Mouse (Mus musculus): ENCODE results near the gene Gm16181.

GRCm38 (mm10) chr17:35251981-35252380 is 31.3 kb downstream of the Gm16181 start:
- no peak for TF ChIP-seq POLR2A (IDR thresholded peaks at IDR 0.05; ENCODE audit: borderline replicate concordance, extremely low read depth, insufficient read depth, insufficient read length, poor library complexity, severe bottlenecking)
- no peak for TF ChIP-seq CTCF (IDR thresholded peaks at IDR 0.05; ENCODE audit: borderline replicate concordance, extremely low read depth, insufficient read depth, insufficient read length)

Data from brain, embryonic 14.5 days (tissue).